11 mouse cellular contexts compared by ENCODE assay signal in the genomic region with DNA sequence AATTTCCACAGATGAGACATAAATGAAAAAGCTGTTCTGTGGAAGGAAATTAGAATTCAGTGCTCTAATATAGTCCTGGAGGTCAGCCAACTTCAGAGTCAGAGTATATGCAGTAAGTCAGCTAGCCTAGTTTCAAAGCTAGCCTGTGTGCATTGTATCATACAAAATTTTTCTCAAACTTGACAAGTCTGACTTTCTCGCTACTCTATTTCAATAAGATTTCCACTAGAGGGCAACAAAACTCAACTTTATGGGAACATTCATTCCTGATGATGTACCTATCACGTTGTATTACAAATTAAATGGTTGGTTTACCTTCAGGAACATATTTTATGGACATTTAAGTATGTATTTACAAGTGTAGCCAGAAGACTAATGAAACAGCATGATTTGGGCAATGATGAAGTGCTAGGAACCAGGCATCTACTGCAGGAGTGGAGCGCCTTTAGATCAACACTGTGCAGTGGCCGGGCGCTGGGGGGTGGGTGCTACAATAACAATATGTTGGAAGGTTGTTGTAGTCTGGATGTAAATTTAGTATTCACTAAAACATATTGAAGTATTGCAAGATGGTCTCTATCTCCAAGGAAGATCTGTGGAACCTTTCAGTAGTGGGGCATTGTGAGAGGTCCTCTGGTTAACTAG. TPM values are rescaled to one million over a fixed set of nuclear protein-coding genes. Genes with fewer than 3 reads are reported as not detected.
DNase-seq lines count a peak whose midpoint lies in the region; ATAC-seq and TF ChIP-seq lines count a peak whose summit lies in the region.
"Had no signal": no experiment of that assay in that cellular context is flagged by ENCODE, and none has a peak within 500 bp of the region (broad histone marks: within the 10 kb centered on the region; RNA-seq: fewer than 3 reads in every experiment).

No protein-coding gene starts in this region.

- H3K9me3 ChIP-seq in hindbrain, embryonic 11.5 days (ENCODE audit: control insufficient read depth, low read length) = no peaks in the 10 kb centered on the region
- H3K9me3 ChIP-seq in hindbrain, embryonic 10.5 days = no peaks in the 10 kb centered on the region

- no peak for TF ChIP-seq CTCF in thymus, adult 2 months (IDR thresholded peaks at IDR 0.05; ENCODE audit: borderline replicate concordance, control insufficient read depth, extremely low read depth, insufficient read depth, low read length, poor library complexity)

- no peak overlapping the region for H3K4me3 ChIP-seq in hindbrain, embryonic 11.5 days (ENCODE audit: low read depth, low read length)
- H3K4me3 ChIP-seq in hindbrain, embryonic 10.5 days = no peak overlapping the region
- no peak overlapping the region for H3K4me3 ChIP-seq in thymus, adult 2 months (ENCODE audit: control insufficient read depth, insufficient read depth, low read length)
- H3K4me3 ChIP-seq: erythroblast, embryonic 14.5 days had no signal

- no peak overlapping the region for H3K9ac ChIP-seq in hindbrain, embryonic 11.5 days (ENCODE audit: low read depth, low read length)

- peak; percentile 34 for DNase-seq in hindbrain, embryonic 11.5 days (ENCODE audit: low spot score)
- DNase-seq in hindbrain, embryonic 10.5 days (ENCODE audit: low spot score) = no peak
- peak; percentile 3 for DNase-seq in thymus, postnatal 0 days (ENCODE audit: low spot score)
- DNase-seq in thymus, adult 2 months = no peak
- peak; percentile 2 for DNase-seq in induced T-regulatory cell, adult 2 months (ENCODE audit: low read depth)
- no peak for DNase-seq in adrenal gland, adult 8-10 months
- no peak for DNase-seq in urinary bladder, postnatal 10 days (ENCODE audit: low spot score)

- 67% methylated on average over 5 of the region's 5 CpGs for WGBS in hindbrain, embryonic 11.5 days
- WGBS in hindbrain, embryonic 10.5 days = 65% methylated on average over 5 of the region's 5 CpGs
- WGBS in thymus, adult 2 months = 60% methylated on average over 5 of the region's 5 CpGs

- H3K4me2 ChIP-seq in hindbrain, embryonic 11.5 days (replicated peaks; ENCODE audit: low read depth, low read length) = no peak overlapping the region

- H3K4me1 ChIP-seq in hindbrain, embryonic 11.5 days (replicated peaks; ENCODE audit: control insufficient read depth, insufficient read depth, low read length) = no peaks in the 10 kb centered on the region
- H3K4me1 ChIP-seq in hindbrain, embryonic 10.5 days (replicated peaks) = no peaks in the 10 kb centered on the region
- H3K4me1 ChIP-seq in thymus, adult 2 months (replicated peaks; ENCODE audit: control insufficient read depth, insufficient read depth, low read length) = no peaks in the 10 kb centered on the region

- no peak for ATAC-seq in hindbrain, embryonic 11.5 days (ENCODE audit: low FRiP score)
- ATAC-seq in erythroblast, adult 5-6 weeks (replicated peaks; ENCODE audit: low FRiP score, poor library complexity, severe bottlenecking) = no peak

- H3K27me3 ChIP-seq in hindbrain, embryonic 11.5 days (ENCODE audit: control insufficient read depth, insufficient read depth, low read length) = no peaks in the 10 kb centered on the region
- H3K27me3 ChIP-seq in hindbrain, embryonic 10.5 days (ENCODE audit: insufficient read depth, poor library complexity, severe bottlenecking) = no peaks in the 10 kb centered on the region
- H3K27me3 ChIP-seq in thymus, adult 2 months (ENCODE audit: control insufficient read depth, insufficient read depth, low read length) = no peaks in the 10 kb centered on the region

- no peak overlapping the region for H3K27ac ChIP-seq in hindbrain, embryonic 11.5 days (ENCODE audit: low read depth, low read length)
- no peak overlapping the region for H3K27ac ChIP-seq in hindbrain, embryonic 10.5 days
- no peak overlapping the region for H3K27ac ChIP-seq in thymus, adult 2 months (ENCODE audit: control insufficient read depth, insufficient read depth, low read length)

- no peaks in the 10 kb centered on the region for H3K36me3 ChIP-seq in hindbrain, embryonic 11.5 days (ENCODE audit: control insufficient read depth, insufficient read depth, low read length)
- H3K36me3 ChIP-seq in hindbrain, embryonic 10.5 days = no peaks in the 10 kb centered on the region
- no peaks in the 10 kb centered on the region for H3K36me3 ChIP-seq in thymus, adult 2 months (ENCODE audit: control insufficient read depth, insufficient read depth, low read length)

- no peak for TF ChIP-seq POLR2A in thymus, adult 2 months (IDR thresholded peaks at IDR 0.05; ENCODE audit: control insufficient read depth, extremely low read depth, insufficient read depth, low read length, poor library complexity)

RNA-seq across cellular contexts. Expression of gene Asz1, which starts 21.6 kb away (rescaled TPM):
- not detected in 2 replicates for polyA plus RNA-seq in hindbrain, embryonic 11.5 days (2014; fragmentation: Nextera tagmentation; extraction: Ambion mirVana)
- not detected in 2 replicates for polyA plus RNA-seq in hindbrain, embryonic 10.5 days (2016; fragmentation: Nextera tagmentation; extraction: Ambion mirVana)
- 0.12 and 0.34 TPM in 2 replicates for polyA plus RNA-seq in thymus, postnatal 0 days (2015; fragmentation: Nextera tagmentation; extraction: Ambion mirVana)
- not detected in 2 replicates for polyA plus RNA-seq in thymus, adult 2 months (2012; rRNA removed)
- total RNA-seq in erythroblast, adult 5-6 weeks (2015; ENCODE audit: low replicate concordance) = not detected in 2 replicates
- total RNA-seq in erythroblast, adult 5-6 weeks (2017; ENCODE audit: low replicate concordance) = not detected in 2 replicates
- not detected for total RNA-seq in adrenal gland, adult 8-10 months (2022)
- total RNA-seq: hematopoietic stem cell, adult 5-6 weeks; left cerebral cortex, postnatal 10 days had no signal
- polyA plus RNA-seq: erythroblast, embryonic 14.5 days had no signal

RNA-seq across cellular contexts. Expression of gene Wnt2, which starts 56.9 kb away (rescaled TPM):
- 0.99 and 2.1 TPM in 2 replicates for polyA plus RNA-seq in hindbrain, embryonic 11.5 days (2014; fragmentation: Nextera tagmentation; extraction: Ambion mirVana)
- polyA plus RNA-seq in hindbrain, embryonic 10.5 days (2016; fragmentation: Nextera tagmentation; extraction: Ambion mirVana) = 0.61 and 1.0 TPM in 2 replicates
- 0.39 and 0.77 TPM in 2 replicates for polyA plus RNA-seq in thymus, postnatal 0 days (2015; fragmentation: Nextera tagmentation; extraction: Ambion mirVana)
- 0.11 and 0.70 TPM in 2 replicates for polyA plus RNA-seq in thymus, adult 2 months (2012; rRNA removed)
- total RNA-seq in erythroblast, adult 5-6 weeks (2015; ENCODE audit: low replicate concordance) = not detected in 2 replicates
- not detected in 2 replicates for total RNA-seq in erythroblast, adult 5-6 weeks (2017; ENCODE audit: low replicate concordance)
- under 1 TPM; 0.18 to 0.67 (median 0.43) TPM for total RNA-seq in adrenal gland, adult 8-10 months (2022)
- total RNA-seq: hematopoietic stem cell, adult 5-6 weeks had no signal
- polyA plus RNA-seq: erythroblast, embryonic 14.5 days had no signal

Comparison
In these comparisons a context has a peak if more than half of its experiments do, and no peak if none do; other contexts are left out.
1. DNase-seq: peak in hindbrain, embryonic 11.5 days (single experiment), thymus, postnatal 0 days (single experiment) and induced T-regulatory cell, adult 2 months (single experiment); none in hindbrain, embryonic 10.5 days (single experiment), thymus, adult 2 months (single experiment), adrenal gland, adult 8-10 months (single experiment) and urinary bladder, postnatal 10 days (single experiment).